Comparison of ENCODE assay signal across 30 mouse cellular contexts in the genomic region with DNA sequence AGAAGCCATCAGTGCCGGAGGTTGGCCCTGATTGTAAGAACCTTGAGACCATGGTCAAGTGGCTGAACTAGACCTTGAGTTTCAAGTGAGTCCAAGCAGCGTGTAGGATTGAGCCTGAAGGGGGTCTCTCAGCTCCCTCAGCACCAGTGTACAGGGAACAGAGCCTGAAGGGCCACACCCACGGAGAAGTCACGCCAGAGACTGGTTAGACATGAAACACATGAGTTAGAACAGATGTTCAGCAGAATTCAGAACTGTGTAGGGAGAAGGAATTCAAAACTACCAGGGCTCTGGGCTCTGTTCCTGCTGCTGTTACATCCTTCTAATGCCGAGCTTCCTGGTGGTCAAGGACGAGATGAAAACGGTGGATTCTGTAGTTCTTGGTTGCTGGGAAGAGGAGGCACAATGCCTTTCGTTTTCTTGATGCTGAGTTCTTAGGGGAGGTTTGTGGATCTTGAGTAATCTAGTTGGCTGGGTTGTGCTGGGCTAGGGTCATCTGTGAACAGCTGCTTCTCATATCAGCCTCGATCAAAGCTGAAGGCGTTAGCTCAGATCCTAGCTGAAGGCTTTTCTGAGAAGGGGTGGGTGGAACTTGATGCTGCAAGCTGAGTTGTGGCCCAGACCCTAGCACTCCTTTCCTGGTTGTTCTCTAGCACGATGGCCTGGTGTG. TPM values are rescaled to one million over a fixed set of nuclear protein-coding genes. Genes with fewer than 3 reads are reported as not detected.
DNase-seq lines count a peak whose midpoint lies in the region; ATAC-seq and TF ChIP-seq lines count a peak whose summit lies in the region.
"Had no signal": no experiment of that assay in that cellular context is flagged by ENCODE, and none has a peak within 500 bp of the region (broad histone marks: within the 10 kb centered on the region; RNA-seq: fewer than 3 reads in every experiment).

TSS of gene Gm45837 (plus strand) at position 620 of the 670 bp plus-strand sequence.

- no peak for TF ChIP-seq EP300 in lung, postnatal 0 days (IDR thresholded peaks at IDR 0.05)

- 0 out of 2 replicates have a peak within 1 kb of the TSS, but pooled peaks have one; percentile 1 for H3K27ac ChIP-seq in heart, embryonic 10.5 days
- 0 out of 2 replicates have a peak within 1 kb of the TSS, but pooled peaks have one; percentile 27 for H3K27ac ChIP-seq in lung, postnatal 0 days (ENCODE audit: low read length)
- H3K27ac ChIP-seq in embryonic facial prominence, embryonic 14.5 days (replicated peaks; ENCODE audit: low read depth, low read length): no peak within 1 kb of the TSS
- H3K27ac ChIP-seq in stomach, embryonic 15.5 days: peak within 1 kb of the TSS; percentile 16
- H3K27ac ChIP-seq: forebrain, embryonic 10.5 days; hindbrain, embryonic 12.5 days; kidney, postnatal 0 days; liver, embryonic 13.5 days; neural tube, embryonic 12.5 days had no signal

- peaks cover 43% of the 10 kb centered on the region for H3K4me1 ChIP-seq in heart, embryonic 10.5 days
- H3K4me1 ChIP-seq in lung, postnatal 0 days (ENCODE audit: insufficient read depth, low read depth, low read length): 0 out of 2 replicates have a peak, but pooled peaks cover 6% of the 10 kb centered on the region
- no peaks in the 10 kb centered on the region for H3K4me1 ChIP-seq in embryonic facial prominence, embryonic 14.5 days (ENCODE audit: control insufficient read depth, insufficient read depth, low read length)
- H3K4me1 ChIP-seq in stomach, embryonic 15.5 days: peaks cover 28% of the 10 kb centered on the region

- H3K9ac ChIP-seq in lung, postnatal 0 days (replicated peaks; ENCODE audit: low read depth): no peak within 1 kb of the TSS
- no peak within 1 kb of the TSS for H3K9ac ChIP-seq in embryonic facial prominence, embryonic 14.5 days (ENCODE audit: low read depth, low read length)
- H3K9ac ChIP-seq in stomach, embryonic 15.5 days: no peak within 1 kb of the TSS
- H3K9ac ChIP-seq: hindbrain, embryonic 12.5 days; liver, embryonic 13.5 days; lung, embryonic 14.5 days; neural tube, embryonic 12.5 days had no signal

- intact Hi-C loops in heart, postnatal 36 days (cut with DNase I): loop anchor here (5.0 kb wide), 1 partner anchor 207 kb away; no protein-coding TSS in a partner anchor

- H3K36me3 ChIP-seq in heart, embryonic 10.5 days: peaks cover 13% of the 10 kb centered on the region
- H3K36me3 ChIP-seq in lung, postnatal 0 days (ENCODE audit: insufficient read depth, low read length): peaks cover 18% of the 10 kb centered on the region
- H3K36me3 ChIP-seq in embryonic facial prominence, embryonic 14.5 days (ENCODE audit: control insufficient read depth, insufficient read depth, low read length): peaks cover 53% of the 10 kb centered on the region
- H3K36me3 ChIP-seq in stomach, embryonic 15.5 days: peaks cover 42% of the 10 kb centered on the region
- H3K36me3 ChIP-seq: forebrain, embryonic 10.5 days; hindbrain, embryonic 12.5 days; neural tube, embryonic 12.5 days had no signal

- no peak within 1 kb of the TSS for H3K4me3 ChIP-seq in heart, embryonic 10.5 days
- no peak within 1 kb of the TSS for H3K4me3 ChIP-seq in lung, postnatal 0 days (ENCODE audit: low read depth, low read length)
- H3K4me3 ChIP-seq in embryonic facial prominence, embryonic 14.5 days (ENCODE audit: low read depth, low read length): no peak within 1 kb of the TSS
- no peak within 1 kb of the TSS for H3K4me3 ChIP-seq in stomach, embryonic 15.5 days (replicated peaks)
- H3K4me3 ChIP-seq: forebrain, embryonic 10.5 days; hindbrain, embryonic 12.5 days; liver, embryonic 13.5 days; neural tube, embryonic 12.5 days had no signal

- TF ChIP-seq CTCF in lung, postnatal 0 days (IDR thresholded peaks at IDR 0.05): no peak

- H3K4me2 ChIP-seq in lung, postnatal 0 days (replicated peaks; ENCODE audit: low read depth, low read length): no peak within 1 kb of the TSS
- no peak within 1 kb of the TSS for H3K4me2 ChIP-seq in embryonic facial prominence, embryonic 14.5 days (ENCODE audit: low read depth, low read length)
- H3K4me2 ChIP-seq in stomach, embryonic 15.5 days: no peak within 1 kb of the TSS
- H3K4me2 ChIP-seq: heart, embryonic 11.5 days; hindbrain, embryonic 12.5 days; liver, embryonic 13.5 days; lung, embryonic 14.5 days; neural tube, embryonic 12.5 days had no signal

- H3K9me3 ChIP-seq in heart, embryonic 10.5 days: no peaks in the 10 kb centered on the region
- no peaks in the 10 kb centered on the region for H3K9me3 ChIP-seq in lung, postnatal 0 days (ENCODE audit: low read length)
- H3K9me3 ChIP-seq in embryonic facial prominence, embryonic 14.5 days (ENCODE audit: control insufficient read depth, low read length): 0 out of 2 replicates have a peak, but pooled peaks cover 4% of the 10 kb centered on the region
- no peaks in the 10 kb centered on the region for H3K9me3 ChIP-seq in stomach, embryonic 15.5 days
- H3K9me3 ChIP-seq: forebrain, embryonic 10.5 days; hindbrain, embryonic 12.5 days; liver, embryonic 13.5 days; neural tube, embryonic 12.5 days had no signal

- 77% methylated on average over 11 of the region's 11 CpGs for WGBS in heart, embryonic 10.5 days
- 67% methylated on average over 11 of the region's 11 CpGs for WGBS in lung, postnatal 0 days
- WGBS in embryonic facial prominence, embryonic 14.5 days: 54% methylated on average over 11 of the region's 11 CpGs
- WGBS in stomach, embryonic 15.5 days: 57% methylated on average over 11 of the region's 11 CpGs

- H3K27me3 ChIP-seq in heart, embryonic 10.5 days (ENCODE audit: insufficient read depth, poor library complexity, severe bottlenecking): peaks cover 10% of the 10 kb centered on the region; the same call in 1 of the 2 replicates
- H3K27me3 ChIP-seq in lung, postnatal 0 days (replicated peaks; ENCODE audit: insufficient read depth, low read length): no peaks in the 10 kb centered on the region
- no peaks in the 10 kb centered on the region for H3K27me3 ChIP-seq in embryonic facial prominence, embryonic 14.5 days (replicated peaks; ENCODE audit: control insufficient read depth, insufficient read depth, low read length)
- H3K27me3 ChIP-seq in stomach, embryonic 15.5 days (replicated peaks): no peaks in the 10 kb centered on the region
- H3K27me3 ChIP-seq: hindbrain, embryonic 12.5 days; liver, embryonic 13.5 days; neural tube, embryonic 12.5 days had no signal

- DNase-seq in heart, embryonic 10.5 days (ENCODE audit: low spot score): no peak
- no peak for DNase-seq in heart, postnatal 36 days
- DNase-seq in lung, postnatal 0 days (ENCODE audit: low spot score): peak; percentile 73
- DNase-seq in lung, postnatal 36 days: no peak
- DNase-seq in embryonic facial prominence, embryonic 14.5 days (ENCODE audit: low spot score): peak; percentile 53
- DNase-seq in gastrocnemius, postnatal 4 days (ENCODE audit: low spot score in 2 of 2): no peak
- DNase-seq in frontal cortex, postnatal 36 days (ENCODE audit: low spot score in 2 of 2): no peak
- DNase-seq: adrenal gland, adult 8-10 months; cerebellum, adult 2 months; cerebellum, postnatal 25 days; embryo, embryonic 11 days; kidney, adult 11 months; liver, embryonic 13.5 days; midbrain, embryonic 14.5 days; right cerebral cortex, postnatal 25 days; thymus, adult 18-20 months; thymus, postnatal 4 days had no signal

- ATAC-seq in lung, postnatal 0 days: peak; percentile 20; the same call in 1 of the 2 replicates
- ATAC-seq in embryonic facial prominence, embryonic 14.5 days (ENCODE audit: low read depth): no peak
- no peak for ATAC-seq in stomach, embryonic 15.5 days (ENCODE audit: insufficient read depth, low FRiP score, low read depth)
- ATAC-seq: forebrain, embryonic 16.5 days had no signal

RNA-seq across cellular contexts. Expression of gene Gm45837, which starts in this region (rescaled TPM):
- 3.3 TPM in 1 of 2 replicates, not detected in the other for polyA plus RNA-seq in heart, embryonic 10.5 days (2016; fragmentation: Nextera tagmentation; extraction: Ambion mirVana)
- total RNA-seq in heart, postnatal 36 days (2021): not detected
- 4.0 and 4.2 TPM in 2 replicates for polyA plus RNA-seq in lung, postnatal 0 days (2015; fragmentation: Nextera tagmentation; extraction: Ambion mirVana)
- polyA plus RNA-seq in embryonic facial prominence, embryonic 14.5 days (2014; fragmentation: Nextera tagmentation; extraction: Ambion mirVana): not detected in 2 replicates
- polyA plus RNA-seq in stomach, embryonic 15.5 days (2015; fragmentation: Nextera tagmentation; extraction: Ambion mirVana): 3.6 and 8.0 TPM in 2 replicates
- not detected for total RNA-seq in gastrocnemius, postnatal 4 days (2021)
- total RNA-seq: ES-E14; layer of hippocampus, postnatal 14 days; megakaryocyte-erythroid progenitor cell, adult 5-6 weeks had no signal
- polyA plus RNA-seq: forebrain, embryonic 10.5 days; forebrain, embryonic 16.5 days; gonadal fat pad, adult 2 months; heart, embryonic 11.5 days; hindbrain, embryonic 12.5 days; lung, embryonic 14.5 days; midbrain, embryonic 14.5 days; neural tube, embryonic 12.5 days; spleen, adult 2 months had no signal

Comparison
In these comparisons a context has a peak if more than half of its experiments do, and no peak if none do; other contexts are left out.
1. Peak in DNase-seq in embryonic facial prominence, embryonic 14.5 days; RNA of the gene not detected or under 1 TPM.